Mouse (Mus musculus) common myeloid progenitor, adult 5-6 weeks (primary cell): ENCODE data around the gene Wnt6. TPM values are rescaled to one million over a fixed set of nuclear protein-coding genes. Genes with fewer than 3 reads are reported as not detected.

Source experiments
- total RNA-seq: library from RNA; stranded (forward); fragments of 200-1000, 187-1606 nt; gene quantifications from 2 replicates; pipeline ENCODE4 v1.2.3, GENCODE M21; 2017

The Wnt6 gene
- total RNA-seq, 1 experiment from 2014 or later, result not detected

Other genes with a start within 250 kb of the Wnt6 start
- 0.09 and 0.19 TPM in 2 replicates for gene Plcd4, start 229.0 kb upstream of the Wnt6 start, total RNA-seq
- 54.4 and 58.5 TPM in 2 replicates for gene Usp37, start 227.6 kb upstream of the Wnt6 start, total RNA-seq
- gene Zfp142, start 183.6 kb upstream of the Wnt6 start, total RNA-seq, result 10.9 and 12.5 TPM in 2 replicates
- 14.9 and 23.7 TPM in 2 replicates for gene Bcs1l, start 183.6 kb upstream of the Wnt6 start, total RNA-seq
- 18.2 and 18.3 TPM in 2 replicates for gene Rnf25, start 170.5 kb upstream of the Wnt6 start, total RNA-seq
- 0.18 and 0.92 TPM in 2 replicates for gene Stk36, start 170.4 kb upstream of the Wnt6 start, total RNA-seq
- gene Ttll4, start 110.1 kb upstream of the Wnt6 start, total RNA-seq, result 21.3 and 21.9 TPM in 2 replicates
- 2.7 and 2.8 TPM in 2 replicates for gene Cyp27a1, start 58.3 kb upstream of the Wnt6 start, total RNA-seq
- not detected in 2 replicates for gene Prkag3, start 22.7 kb upstream of the Wnt6 start, total RNA-seq
- not detected in 2 replicates for gene Wnt10a, start 19.6 kb downstream of the Wnt6 start, total RNA-seq
- gene Cdk5r2, start 83.0 kb downstream of the Wnt6 start, total RNA-seq, result not detected in 2 replicates
- gene Fev, start 113.5 kb downstream of the Wnt6 start, total RNA-seq, result not detected in 2 replicates
- not detected in 2 replicates for gene Cryba2, start 121.3 kb downstream of the Wnt6 start, total RNA-seq
- not detected in 2 replicates for gene Cfap65, start 163.7 kb downstream of the Wnt6 start, total RNA-seq
- not detected in 2 replicates for gene Ihh, start 179.8 kb downstream of the Wnt6 start, total RNA-seq